Mouse (Mus musculus): Measurements from ENCODE around the gene Crb1. TPM values are rescaled to one million over a fixed set of nuclear protein-coding genes. Genes with fewer than 3 reads are reported as not detected.

Crb1 gene
- total RNA-seq, 2 experiments from 2014 or later = 0.02 TPM; not detected in 1

Other genes starting within 250 kb of the Crb1 start
- gene Zbtb41, start 45.2 kb upstream of the Crb1 start, total RNA-seq (2021) = 10 to 100 TPM; 16.8 to 18.1 TPM
- gene Aspm, start 77.7 kb upstream of the Crb1 start, total RNA-seq (2021) = under 1 TPM; 0.05 to 0.11 TPM
- under 1 TPM in 1 of 2 experiments, not detected in 1; 0.09 TPM for gene F13b, start 124.6 kb upstream of the Crb1 start, total RNA-seq (2021)
- gene Cfhr1, start 183.2 kb upstream of the Crb1 start, total RNA-seq (2021) = not detected

All from gastrocnemius, adult 18-20 months (tissue).